Mouse (Mus musculus): ENCODE results near the gene 1600014C10Rik.

The 1600014C10Rik gene

DNA sequence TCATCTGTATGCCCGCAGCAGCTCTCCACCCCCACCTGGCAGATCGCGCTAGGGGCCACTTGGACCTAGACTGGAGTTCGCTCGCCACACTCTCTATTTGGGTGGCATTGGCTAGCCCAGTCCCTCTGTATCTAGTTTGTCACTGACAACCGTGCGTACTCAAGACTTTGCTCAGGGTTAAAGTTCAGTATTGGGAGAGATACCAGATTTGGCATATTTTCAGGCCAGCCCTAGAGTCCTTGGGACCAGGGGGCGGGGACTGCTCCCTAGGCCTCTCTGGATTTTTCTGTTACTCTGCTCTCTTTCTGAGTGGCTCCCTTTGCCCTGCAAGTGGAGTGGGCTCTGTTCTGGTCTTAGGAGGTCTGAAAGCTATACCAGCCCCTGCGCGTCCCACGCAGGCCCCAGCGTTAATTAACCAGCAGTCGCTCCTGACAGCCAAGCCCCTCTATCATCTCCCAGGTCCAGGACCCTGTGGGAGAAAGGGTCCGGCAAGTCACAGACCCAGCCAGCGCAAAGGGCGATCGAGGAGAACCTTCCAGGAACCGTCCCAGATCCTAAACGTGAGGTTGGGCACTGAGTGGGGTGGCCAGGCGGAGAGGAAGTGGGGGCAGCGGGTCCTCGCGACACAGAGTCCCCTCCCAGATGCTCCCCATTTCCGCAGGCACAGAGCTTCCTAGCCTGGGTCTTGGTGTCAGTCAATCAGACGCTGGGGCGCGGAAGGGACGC is at the start of gene 1600014C10Rik:
1600014C10Rik (plus strand) TSS at position 256 of the 726 bp plus-strand sequence.
- peak; percentile 43 for DNase-seq (ENCODE audit: low read depth, low spot score)

DNA sequence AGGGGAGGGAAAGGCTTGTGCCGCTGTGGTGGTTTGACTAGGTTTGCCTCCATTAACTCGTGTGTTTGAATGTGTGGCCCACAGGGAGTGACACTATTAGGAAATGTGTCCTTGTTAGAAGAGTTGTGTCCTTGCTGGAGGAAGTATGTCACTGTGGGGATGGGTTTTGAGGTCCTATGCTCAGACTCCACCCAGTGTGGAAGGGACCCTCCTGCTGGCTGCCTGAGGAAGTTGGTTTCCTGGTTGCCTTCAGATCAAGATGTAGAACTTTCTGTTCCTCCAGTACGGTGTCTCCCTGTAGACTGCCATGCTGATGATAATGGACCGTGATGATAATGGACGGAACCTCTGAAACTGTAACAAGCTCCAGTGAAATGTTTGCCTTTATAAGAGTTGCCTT is 48.5 kb upstream of the 1600014C10Rik start:
- no peak for DNase-seq (ENCODE audit: low read depth, low spot score)

DNA sequence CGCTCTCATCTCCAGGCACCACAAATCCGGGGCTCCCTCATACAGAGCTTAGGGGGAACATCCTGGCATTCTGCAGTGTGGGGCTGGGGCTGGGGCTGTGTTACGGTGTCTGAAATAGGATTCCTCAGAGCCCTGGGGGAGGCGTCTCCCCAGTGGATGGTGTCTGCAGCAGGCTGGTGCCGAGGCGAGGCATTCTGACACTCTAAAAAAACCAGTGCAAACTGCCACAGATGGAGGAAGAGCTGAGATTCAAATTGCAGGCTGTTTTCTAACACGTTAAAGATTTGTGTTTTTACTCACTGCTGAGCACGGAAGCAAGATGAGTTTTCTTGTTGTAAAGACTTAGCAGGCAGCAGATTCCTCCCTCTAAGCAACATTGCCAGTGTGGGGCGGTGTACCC is 42.7 kb upstream of the 1600014C10Rik start:
- no peak for DNase-seq (ENCODE audit: low read depth, low spot score)

DNA sequence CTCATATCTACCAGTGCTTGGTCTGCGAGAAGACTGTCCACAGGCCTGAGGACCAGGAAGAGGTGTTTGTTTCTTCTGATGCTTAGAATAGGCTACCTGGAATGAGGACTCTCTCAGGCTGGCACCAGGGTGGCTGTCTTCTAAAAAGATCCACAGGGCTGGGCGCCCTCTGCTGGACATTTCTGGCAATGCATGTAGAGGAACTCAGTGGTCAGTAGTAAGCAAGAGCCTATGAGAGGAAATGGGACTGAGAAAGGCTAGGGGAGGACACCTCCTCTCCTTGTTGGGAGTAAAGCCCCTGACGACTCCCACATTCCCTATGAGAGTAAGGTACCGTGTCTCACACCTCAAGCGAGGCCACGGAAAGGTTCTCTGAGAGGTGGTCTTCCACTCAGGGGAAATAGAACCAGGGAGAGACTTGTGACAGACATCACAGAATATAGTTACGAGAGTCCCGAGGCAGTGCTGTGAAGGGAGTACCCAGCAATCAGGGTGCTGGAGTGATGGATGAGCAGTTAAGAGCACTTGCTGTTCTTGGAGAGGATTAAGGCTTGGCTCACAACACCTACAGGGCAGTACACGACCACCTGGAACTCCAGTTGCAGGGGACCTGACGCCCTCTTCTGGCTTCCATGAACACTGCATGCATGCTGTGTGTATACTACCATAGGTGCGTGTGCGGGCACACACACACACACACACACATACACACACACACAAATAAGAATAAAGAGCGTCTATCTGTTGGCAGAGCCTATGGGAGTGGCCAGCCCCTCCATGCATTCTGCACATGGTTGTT is 41.1 kb upstream of the 1600014C10Rik start:
- peak; percentile 89 for DNase-seq (ENCODE audit: low read depth, low spot score)

DNA sequence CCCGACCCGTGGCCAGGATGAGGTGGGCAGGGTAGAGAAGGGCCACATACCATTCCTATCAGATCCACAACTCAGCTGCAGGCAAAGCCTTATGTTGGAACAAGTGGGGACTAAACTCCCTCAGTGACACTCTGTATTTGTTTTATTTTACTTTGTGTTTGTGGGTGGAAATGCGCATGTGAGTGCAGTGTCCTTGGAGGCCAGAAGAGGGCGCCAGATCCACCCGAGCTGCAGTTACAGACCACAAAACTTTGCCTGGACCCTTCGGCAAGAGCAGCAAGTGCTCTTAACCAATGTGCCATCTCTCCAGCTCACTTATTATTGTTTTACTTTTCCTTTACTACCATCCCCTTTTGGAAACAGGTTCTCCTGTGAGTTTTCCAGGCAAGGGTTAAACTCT is 35.5 kb upstream of the 1600014C10Rik start:
- no peak for DNase-seq (ENCODE audit: low read depth, low spot score)

DNA sequence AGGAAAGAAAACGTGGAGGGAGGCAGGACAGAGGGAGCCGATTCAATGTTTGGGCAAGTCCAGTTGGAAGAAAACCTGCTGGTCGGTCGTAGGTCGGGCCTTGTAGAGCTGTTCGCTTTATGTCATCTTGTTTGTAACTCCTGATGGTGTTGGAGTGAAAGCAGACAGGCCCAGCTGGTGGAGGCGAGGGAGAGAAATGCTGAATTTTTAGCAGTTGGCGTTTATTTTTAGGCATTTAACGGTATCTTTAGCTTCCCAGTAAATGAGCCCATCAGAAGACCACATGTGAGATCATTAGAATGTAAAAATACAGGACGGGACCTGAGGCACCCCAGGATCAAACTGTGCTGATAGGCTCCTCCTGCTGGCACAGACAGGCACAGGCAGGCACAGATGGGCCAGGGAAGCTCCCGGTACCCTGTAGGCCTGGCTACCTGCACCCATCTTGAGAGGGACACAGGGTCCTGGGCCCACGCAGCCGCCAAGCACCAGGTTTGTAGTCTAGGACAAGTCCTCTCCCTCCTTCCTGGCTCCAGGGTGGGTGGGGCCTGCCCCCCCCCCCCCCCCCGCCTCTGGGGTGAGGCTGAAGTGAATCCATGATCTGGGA is 31.2 kb upstream of the 1600014C10Rik start:
- no peak for DNase-seq (ENCODE audit: low read depth, low spot score)

DNA sequence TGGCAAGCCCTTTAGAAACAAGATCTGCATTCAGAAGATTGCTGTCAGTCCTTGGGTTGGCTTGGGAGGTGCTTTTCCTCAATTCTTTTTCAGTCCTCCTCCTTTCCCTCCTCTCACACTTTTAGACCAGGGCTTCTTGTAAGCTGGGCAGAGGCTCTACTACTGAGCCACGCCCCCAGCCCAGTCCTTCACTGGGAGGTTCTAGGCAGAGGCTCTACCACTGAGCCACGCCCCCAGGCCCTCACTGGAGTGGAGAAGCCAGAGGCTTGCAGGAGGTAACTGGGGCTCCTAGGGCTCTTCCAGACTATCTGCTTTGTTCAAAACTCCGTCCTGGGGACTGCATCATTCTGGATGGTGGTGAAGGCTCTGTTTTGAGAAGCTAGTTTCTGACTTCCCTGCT is 30.4 kb upstream of the 1600014C10Rik start:
- no peak for DNase-seq (ENCODE audit: low read depth, low spot score)

DNA sequence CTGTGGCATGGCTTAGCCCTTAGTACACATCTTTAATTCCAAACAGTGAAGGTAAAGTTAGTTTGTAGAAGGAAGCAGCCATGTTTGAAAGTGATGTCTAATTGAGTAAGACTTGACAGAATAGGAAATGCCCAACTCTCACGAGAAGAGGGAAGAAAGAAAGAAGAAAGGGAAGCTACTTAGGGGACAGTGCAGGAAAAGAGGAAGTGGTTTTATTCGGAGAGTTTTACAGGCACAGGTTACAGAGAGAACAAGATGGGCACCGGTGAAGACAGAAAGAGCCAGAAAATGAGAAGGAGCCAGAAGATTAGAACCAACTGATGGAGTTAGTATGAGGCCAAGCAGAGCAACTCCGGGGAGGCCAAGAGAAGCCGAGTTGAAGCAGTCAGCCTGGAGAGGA is 27.2 kb upstream of the 1600014C10Rik start:
- no peak for DNase-seq (ENCODE audit: low read depth, low spot score)

DNA sequence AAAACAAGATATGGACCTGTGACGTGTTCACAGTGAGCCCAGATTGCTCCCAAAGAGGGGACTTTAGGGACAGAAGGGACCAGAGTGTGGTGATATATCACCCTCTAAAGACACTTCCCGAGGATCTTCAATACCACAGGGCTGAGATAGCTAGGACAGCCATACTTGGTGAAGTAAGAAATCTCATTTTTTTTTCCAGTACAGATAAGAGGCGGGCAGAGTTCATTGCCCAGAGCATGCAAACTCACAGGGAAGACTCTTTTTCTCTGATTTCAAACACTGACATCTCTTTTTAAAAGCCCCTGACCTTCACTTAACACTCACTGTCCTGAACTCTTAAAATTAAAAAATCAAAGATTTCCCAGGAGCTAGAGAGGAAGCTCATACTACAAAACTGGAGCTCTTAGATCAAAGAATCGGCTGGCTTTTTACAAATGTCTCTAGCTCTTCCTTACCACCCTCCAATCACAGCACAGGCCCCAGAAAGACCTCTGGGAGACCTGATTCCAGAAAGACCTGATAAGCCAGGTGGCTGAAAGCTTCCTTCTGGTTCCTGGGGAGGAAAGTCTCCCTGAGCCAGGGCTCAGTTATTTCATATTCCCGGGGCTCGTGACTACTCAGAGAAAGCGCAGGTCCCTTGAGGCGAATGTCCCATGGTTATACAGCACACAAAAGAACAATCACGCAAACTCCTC is 24.1 kb upstream of the 1600014C10Rik start:
- DNase-seq (ENCODE audit: low read depth, low spot score), result no peak

DNA sequence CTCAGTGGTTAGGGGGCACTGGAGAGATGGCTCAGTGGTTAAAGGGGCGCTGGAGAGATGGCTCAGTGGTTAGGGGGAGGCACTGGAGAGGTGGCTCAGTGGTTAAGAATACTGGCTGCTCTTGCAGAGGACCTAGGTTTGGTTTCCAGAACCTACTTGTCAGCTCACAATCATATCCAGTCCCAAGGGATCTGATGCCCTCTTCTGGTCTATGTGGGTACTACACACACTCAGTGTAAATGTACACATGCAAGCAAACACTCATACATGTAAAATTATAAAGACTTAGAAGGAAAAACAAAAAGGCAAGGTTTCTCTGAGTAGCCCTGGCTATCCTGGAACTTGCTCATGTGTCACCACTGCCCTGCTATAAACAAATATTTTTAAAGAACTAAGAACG is 21.6 kb upstream of the 1600014C10Rik start:
- peak; percentile 38 for DNase-seq (ENCODE audit: low read depth, low spot score)

DNA sequence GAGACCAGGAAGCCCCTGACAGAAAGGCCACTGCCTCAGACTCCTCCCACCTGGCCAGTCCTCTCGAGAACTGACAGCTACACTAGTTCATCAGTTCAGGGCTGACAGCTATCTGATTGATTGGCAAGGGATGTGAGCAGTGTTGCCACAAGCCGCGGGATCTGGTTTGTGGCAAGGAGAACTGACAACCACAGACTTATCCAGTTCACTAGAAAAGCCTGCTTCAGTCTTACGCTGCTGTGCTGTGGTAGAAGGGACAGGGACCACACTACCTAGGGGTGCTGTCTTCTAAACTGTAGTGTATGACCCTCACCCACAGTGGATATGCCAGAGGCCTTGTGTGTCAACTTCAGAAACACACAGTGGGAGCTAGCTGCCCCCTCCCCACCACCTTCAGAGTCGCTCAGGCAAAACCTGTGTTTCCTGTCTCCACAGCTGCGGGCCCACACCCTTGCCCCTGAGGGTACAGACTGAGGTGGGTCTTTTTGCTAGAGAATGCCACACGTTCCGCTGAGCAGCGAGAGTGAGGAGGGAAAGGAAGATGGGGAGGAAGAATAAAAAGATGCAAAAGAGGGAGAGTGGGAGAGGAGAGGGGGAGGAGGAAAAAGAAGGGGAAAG is 19.5 kb upstream of the 1600014C10Rik start:
- DNase-seq (ENCODE audit: low read depth, low spot score), result no peak

DNA sequence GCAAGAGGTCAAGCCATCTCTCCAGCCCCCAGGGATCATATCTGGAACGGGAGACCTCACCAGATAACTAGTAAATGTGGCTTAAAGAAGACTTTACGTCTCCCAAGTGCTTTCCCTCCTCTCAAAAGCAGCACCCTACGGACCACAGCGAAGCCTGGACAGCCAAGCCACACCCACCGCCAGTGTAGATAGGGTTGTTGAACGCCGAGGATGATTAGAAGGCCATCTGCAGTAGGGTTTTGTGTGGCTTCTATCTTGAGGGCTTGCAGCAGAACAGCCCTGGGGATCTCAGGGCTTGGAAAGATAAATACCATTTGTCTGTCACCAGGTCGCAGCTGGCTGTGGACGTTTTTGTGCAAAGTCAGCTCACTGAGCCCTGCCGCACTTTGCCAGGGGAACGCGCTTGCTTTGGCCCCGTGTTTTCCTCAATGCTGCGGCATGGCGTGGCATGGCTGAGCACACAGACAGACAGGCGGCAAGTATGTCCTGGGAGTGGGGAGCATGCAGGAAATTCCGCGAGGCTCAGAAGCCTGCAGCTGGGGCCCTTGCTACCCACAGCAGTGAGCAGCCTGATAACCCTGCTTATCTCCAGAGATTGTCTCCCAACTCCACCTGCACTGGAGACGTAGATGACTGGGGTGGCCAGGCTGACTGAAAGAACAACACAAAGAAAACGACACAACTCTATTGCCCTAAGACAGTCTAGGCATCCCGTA is 15.9 kb upstream of the 1600014C10Rik start:
- no peak for DNase-seq (ENCODE audit: low read depth, low spot score)

DNA sequence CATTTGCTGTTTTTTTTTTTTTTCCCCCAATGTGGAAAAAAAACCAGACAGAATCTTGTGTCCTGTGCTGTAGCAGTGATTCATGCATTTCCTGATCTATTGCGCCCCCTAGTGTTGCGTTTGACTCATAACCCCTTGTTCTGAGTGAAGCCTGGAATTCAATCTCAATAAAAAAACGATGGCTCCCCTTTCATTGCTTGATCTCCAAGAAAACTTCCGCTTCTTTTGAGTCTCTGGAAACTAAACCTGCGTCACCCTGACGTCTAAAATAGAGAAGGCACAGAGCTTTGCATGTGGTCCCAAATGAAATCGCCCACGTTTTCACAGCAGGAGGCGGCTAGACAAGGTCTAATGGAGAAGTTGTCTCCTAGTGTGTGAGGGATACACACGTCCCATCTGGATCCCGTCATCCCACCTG is 15.3 kb upstream of the 1600014C10Rik start:
- peak; percentile 77 for DNase-seq (ENCODE audit: low read depth, low spot score)

DNA sequence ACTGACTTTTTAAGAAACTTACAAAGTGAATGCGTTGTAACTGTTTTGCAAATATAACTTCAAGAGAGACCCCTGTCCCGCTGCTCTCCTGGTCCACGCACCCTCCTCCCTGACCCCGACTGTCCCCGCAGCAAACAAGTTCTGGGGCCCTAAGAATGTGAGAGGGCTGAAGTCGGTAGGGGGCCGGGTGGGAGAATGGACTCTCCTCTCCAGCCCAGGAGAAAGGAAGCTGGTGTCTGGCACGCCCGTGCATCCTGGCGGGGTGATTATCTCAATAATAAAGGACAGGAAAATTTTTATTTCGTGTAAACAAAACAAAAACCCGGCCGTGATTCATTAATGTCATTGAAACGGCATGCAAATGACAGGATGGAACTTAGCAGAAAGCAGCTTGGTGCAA is 9.1 kb upstream of the 1600014C10Rik start:
- no peak for DNase-seq (ENCODE audit: low read depth, low spot score)

DNA sequence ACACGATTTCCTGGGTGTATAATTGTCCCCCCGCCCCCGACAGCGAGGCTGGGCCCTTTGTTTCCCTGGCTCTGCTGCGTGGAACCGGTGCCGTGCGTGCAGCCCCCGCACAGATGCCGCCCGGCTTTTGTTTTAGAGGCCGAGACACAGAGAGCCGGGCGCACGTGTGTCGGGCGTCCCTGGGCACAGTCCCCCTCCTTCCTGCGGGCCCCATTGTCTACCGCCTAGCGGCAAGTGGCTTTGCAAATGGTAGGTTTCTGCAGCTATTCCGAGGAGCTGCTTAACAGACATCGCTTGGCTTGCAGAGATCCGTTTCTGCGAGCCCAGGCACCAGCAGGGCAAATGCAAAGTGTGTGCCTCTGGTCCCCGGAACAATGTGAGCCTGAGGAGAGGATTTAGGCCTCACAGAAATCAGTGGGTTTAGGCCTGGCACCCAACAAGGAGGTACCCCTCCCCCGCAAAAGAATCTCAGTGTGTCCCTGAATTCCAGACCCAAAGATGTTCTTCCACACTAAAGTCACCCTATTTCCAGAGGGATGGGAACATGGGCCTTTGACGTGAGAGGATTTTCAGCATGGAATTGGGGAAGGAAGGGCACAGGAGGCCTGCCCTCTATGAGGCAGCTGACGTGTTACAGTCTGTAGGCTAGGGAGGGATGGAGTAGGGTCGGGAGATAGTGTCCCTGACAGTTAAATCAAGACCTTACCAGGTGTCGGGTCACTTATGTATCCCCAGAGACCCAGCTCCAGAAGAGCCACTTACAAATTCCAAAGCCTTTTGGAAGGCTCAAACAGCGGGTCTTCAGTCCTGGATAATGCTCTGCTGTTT is 8.5 kb upstream of the 1600014C10Rik start:
- no peak for DNase-seq (ENCODE audit: low read depth, low spot score)

DNA sequence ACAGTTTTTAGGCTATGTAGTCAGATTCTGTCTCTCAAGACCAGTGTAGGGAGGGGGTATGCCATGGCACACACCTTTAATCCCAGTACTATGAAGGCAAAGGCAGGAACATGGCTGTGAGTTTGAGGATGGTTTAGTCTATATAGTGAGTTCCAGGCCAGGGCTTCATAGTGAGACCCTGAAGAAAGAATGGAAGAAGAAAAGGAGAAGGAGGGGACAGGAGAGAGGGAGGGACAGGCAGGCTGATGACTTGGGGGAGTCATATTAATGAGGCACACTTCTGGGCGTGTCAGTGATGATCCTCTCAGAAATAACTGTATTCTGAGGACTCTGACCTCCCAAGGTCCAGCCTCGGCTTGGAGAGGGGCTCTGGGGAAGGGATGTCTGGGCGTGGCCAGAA is 7.0 kb upstream of the 1600014C10Rik start:
- peak; percentile 25 for DNase-seq (ENCODE audit: low read depth, low spot score)

DNA sequence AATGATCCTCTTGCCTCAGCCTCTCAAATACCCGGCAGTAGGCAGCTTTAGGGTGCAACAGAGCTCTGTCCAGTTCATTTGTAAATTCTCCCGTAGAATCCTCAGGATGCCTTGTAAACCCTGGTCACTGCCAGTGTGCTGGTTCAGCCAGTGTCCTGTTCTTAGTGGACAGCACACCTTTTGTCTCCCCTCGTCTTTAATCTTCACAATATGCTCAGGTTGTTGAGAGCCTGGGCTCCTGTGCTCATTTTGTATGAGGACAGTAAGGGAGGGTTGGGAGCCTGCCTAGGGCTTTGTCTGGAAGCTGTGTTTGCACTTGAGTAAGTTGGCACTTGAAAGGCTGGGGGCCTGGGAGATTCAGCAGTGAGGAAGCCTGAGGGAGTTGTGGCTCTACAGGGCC is 3.1 kb upstream of the 1600014C10Rik start:
- DNase-seq (ENCODE audit: low read depth, low spot score), result peak; percentile 37

DNA sequence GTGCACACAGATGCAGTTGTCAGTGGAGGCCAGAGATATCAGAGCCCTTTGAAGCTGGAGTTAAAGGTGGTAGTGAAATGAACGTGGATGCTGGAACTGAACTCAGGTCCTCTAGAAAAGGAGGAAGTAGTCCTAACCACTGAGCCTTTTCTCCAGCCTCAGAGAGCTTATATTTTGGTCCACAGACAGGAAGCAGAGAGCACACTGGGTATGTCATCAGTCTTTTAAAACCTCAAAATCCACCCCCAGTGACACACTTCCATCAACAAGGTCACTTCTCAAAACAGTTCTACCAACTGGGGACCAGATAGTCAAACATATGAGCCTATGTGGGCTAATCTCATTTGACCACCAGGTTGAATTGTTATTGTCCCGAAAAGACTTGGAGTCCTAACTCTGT is 1.7 kb upstream of the 1600014C10Rik start:
- DNase-seq (ENCODE audit: low read depth, low spot score), result no peak

DNA sequence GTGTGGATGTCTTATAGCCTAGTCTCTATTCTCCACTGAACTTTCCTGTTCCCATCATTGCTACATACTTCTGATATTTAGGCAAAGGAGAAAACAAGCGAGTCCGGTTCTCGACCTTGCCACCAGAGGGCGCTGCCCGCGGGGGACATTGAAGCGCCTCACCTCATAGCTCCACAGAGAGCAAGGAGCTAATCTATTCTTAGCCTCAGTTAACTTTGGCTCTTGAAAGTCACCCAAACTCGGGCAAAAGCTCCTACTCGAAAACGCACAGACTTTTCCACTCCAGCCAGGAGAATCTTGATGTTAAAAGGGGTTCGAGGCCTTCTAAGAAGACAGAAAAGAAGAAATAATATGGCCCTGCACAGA is 438 bp upstream of the 1600014C10Rik start:
- DNase-seq (ENCODE audit: low read depth, low spot score), result peak; percentile 84
